Mouse (Mus musculus) G1E (cell line): ENCODE results near the gene Cds2. TPM values are rescaled to one million over a fixed set of nuclear protein-coding genes. Genes with fewer than 3 reads are reported as not detected.

ENCODE experiments used
- ATAC-seq: 2 replicates; pipeline ENCODE4 v1.8.0; 2016; ENCODE audit warnings: mild to moderate bottlenecking; ENCODE audit not compliant: insufficient number of reproducible peaks, poor library complexity, low FRiP score, severe bottlenecking; ENCODE audit errors: extremely low read depth
- DNase-seq: peaks from one replicate; pipeline ENCODE4 v3.0.0; 2012; ENCODE audit warnings: low spot score
- H3K27me3 ChIP-seq: 2 replicates; pipeline ENCODE4 v1.6.1; 2012; ENCODE audit warnings: mild to moderate bottlenecking, low read length, inconsistent platforms; ENCODE audit not compliant: insufficient read depth
- H3K36me3 ChIP-seq: replicated peaks from 2 replicates; pipeline ENCODE3; 2012; ENCODE audit warnings: mild to moderate bottlenecking, inconsistent platforms
- H3K4me1 ChIP-seq: 2 replicates; pipeline ENCODE4 v1.6.1; 2012; ENCODE audit warnings: low read depth, low read length, inconsistent platforms, mixed read lengths; ENCODE audit not compliant: insufficient read depth
- H3K4me3 ChIP-seq: 2 replicates; pipeline ENCODE4 v1.5.1; 2012; ENCODE audit warnings: low read depth, mild to moderate bottlenecking, inconsistent platforms, low read length, moderate library complexity, mixed read lengths
- H3K9me3 ChIP-seq: replicated peaks from 2 replicates; pipeline ENCODE4 v1.6.1; 2012; ENCODE audit warnings: inconsistent platforms
- CTCF ChIP-seq: IDR thresholded peaks from 2 replicates; pipeline ENCODE4 v1.5.1; 2012; ENCODE audit warnings: low read depth, low read length, inconsistent platforms, mixed read lengths
- GATA1 ChIP-seq: IDR thresholded peaks from 2 replicates; pipeline ENCODE4 v1.6.1; 2012; ENCODE audit warnings: borderline replicate concordance, low read length, inconsistent platforms, mixed read lengths
- GATA2 ChIP-seq: IDR thresholded peaks from 2 replicates; pipeline ENCODE4 v1.6.1; 2012; ENCODE audit warnings: low read depth, low read length, inconsistent platforms, borderline replicate concordance
- POLR2AphosphoS5 ChIP-seq: IDR thresholded peaks from 2 replicates; pipeline ENCODE4 v1.6.1; 2012; ENCODE audit warnings: low read depth, low read length, inconsistent platforms; ENCODE audit not compliant: insufficient replicate concordance
- TAL1 ChIP-seq: conservative IDR thresholded peaks from 2 replicates; pipeline ENCODE4 v1.6.1; 2012; ENCODE audit warnings: low read depth, low read length, inconsistent platforms, mixed read lengths
- polyA plus RNA-seq: library from polyadenylated mRNA; stranded (reverse); fragments of >175 nt; gene quantifications from 2 replicates; pipeline ENCODE4 v1.2.3, GENCODE M21; 2012
- total RNA-seq, 2 experiments: library from RNA; stranded (forward) in 1 of 2; stranded (reverse) in 1 of 2; fragments of 200-1000 nt in 1 of 2; fragments of >200 nt in 1 of 2; fragmentation: Nextera tagmentation in 1 of 2; gene quantifications; 2 replicates each; pipeline ENCODE4 v1.2.3; 2014 to 2017

Gene Cds2
- total and polyA plus RNA-seq, 3 experiments = 8.6 to 26.6 (median 17.6) TPM

DNA sequence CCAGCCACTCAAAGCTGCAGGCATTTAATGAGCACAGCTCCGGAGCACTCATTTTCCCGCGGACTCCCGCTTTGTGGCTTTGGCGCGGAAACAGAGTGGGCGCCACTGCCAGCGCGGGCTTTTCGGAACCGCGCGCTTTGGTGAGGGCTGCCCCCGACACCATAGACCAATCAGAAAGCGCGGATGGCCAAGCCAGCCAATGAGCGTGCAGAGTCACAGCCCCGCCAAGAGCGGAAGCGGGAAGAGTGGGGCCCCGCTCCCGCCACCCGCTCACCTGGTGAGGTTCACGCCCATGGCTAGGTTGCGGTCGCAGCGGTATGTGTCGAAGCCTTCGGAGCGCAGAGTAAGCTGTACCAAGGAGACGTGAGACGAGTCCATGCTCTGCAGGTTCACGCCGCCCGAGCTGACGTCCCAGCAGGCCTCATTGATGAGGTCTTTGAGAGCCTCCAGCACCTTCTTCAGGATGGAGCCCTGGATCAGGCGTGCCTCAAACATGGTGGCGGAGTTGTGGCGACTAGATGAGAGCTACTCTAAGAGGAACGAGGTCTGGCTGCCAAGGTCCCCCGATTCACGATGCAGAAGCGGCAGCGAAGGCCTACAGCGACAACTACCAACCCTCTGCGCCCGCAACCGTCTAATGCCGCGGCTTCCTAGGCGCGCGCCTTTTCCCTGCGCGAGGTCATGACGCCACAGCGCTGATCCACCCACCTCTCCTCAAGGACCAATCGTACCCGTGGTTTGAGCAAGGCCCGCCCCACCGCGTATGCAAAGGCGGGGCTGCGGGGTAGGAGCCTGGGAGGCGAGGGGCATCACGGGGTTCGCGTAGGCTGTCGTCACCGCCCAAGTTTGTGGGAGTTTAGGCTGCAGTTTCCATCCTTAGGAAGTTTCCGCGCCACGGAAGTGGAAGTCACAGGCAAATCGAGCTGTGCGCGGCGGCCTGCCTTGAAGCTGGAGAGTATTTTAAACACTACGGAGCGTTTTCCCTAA, 10.1 kb upstream of the Cds2 start, which contains the start of gene Pcna:
Gene Pcna (minus strand): TSS at position 773 of the 987 bp plus-strand sequence.
- peaks cover 41% of the 10 kb centered on the region for H3K36me3 ChIP-seq
- no peaks in the 10 kb centered on the region for H3K27me3 ChIP-seq
- H3K4me3 ChIP-seq = peak within 1 kb of the TSS; percentile 74
- peaks cover 32% of the 10 kb centered on the region for H3K4me1 ChIP-seq
- TF ChIP-seq CTCF (no peak), POLR2AphosphoS5 (peak; percentile 96), GATA1 (no peak), TAL1 (no peak), GATA2 (no peak)
- peak; percentile 94 for ATAC-seq
- peak; percentile 97 for DNase-seq
- no peaks in the 10 kb centered on the region for H3K9me3 ChIP-seq

DNA sequence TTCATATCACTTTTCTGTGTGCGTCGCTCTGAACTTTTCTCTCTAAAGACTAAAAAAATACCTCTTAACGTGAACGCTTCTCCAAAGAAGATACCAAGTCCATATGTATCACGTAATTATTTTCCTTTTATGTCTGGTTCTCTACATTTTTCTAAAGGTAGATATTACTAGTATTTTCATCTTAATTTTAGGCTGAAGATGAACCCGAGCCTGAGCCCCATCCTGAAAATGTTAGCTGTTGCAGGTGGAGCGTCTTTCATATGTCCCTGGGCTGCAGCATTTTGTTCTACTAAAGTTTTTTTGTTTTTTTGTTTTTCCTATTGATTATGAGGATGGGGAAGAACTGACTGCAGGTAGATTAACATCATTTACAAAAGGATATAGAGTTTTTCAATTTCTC, 9.3 kb upstream of the Cds2 start:
- TF ChIP-seq CTCF (no peak), GATA1 (no peak), POLR2AphosphoS5 (no peak)
- Histone ChIP-seq H3K9me3 (no peaks in the 10 kb centered on the region), H3K4me3 (peak overlapping the region; percentile 74), H3K36me3 (peaks cover 34% of the 10 kb centered on the region), H3K27me3 (no peaks in the 10 kb centered on the region), H3K4me1 (peaks cover 24% of the 10 kb centered on the region)
- ATAC-seq (no peak), DNase-seq (no peak)

DNA sequence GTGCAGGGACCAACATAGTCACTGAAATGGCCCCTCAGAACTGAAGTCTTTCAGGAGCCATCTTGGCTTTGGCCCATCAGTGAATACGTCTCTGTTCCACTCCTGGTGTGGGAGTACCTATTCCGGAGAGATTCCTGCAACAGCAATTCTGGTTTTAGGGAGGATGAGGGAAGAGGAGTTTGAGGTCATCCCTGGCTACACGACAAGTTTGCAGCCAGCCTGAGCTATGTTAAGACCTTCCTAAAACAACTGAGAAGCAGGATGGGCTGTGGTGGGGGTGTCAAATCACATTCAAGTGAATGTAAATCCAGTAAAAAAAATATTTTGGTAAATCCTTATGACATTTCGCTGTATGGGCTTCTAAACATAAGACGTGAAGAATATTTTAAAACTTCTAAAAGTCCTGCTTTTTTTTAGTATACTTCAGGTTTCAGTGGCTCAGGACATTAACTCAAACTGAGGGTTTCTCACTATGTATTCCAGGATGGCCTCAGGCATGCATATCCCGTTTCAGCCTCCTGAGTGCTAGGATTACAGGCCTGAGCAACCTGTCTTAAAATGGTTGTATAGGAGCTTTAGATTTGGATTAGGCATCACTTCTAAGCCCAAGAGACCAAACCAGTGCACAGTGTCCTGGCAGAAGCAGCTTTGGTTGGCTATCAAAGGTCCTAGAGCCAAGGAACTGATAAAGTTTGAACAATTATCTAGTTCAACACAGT, 5.4 kb upstream of the Cds2 start:
- H3K9me3 ChIP-seq = no peaks in the 10 kb centered on the region
- no peak overlapping the region for H3K4me3 ChIP-seq
- no peaks in the 10 kb centered on the region for H3K27me3 ChIP-seq
- H3K36me3 ChIP-seq = peaks cover 16% of the 10 kb centered on the region
- TF ChIP-seq GATA1 (no peak), CTCF (no peak), POLR2AphosphoS5 (no peak), TAL1 (no peak), GATA2 (no peak)
- DNase-seq (no peak), ATAC-seq (no peak)
- H3K4me1 ChIP-seq = peaks cover 24% of the 10 kb centered on the region

DNA sequence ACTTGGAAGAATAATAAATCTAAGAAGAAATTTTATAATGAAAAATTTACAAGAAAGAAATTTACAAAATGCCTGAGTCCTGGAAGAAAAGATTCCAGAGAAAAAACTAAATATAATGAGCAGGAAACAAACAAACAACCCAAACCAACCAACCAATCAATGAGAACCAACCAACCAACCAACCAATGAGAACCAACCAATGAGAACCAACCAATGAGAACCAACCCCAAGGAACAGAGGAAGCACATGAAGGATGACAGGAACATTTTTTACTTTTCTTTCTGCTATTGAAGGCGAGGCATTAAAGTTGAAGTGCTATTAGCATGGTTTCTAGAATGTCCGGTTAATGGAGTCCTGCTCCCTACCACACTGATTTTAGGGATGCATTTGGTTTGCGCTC, 2.3 kb upstream of the Cds2 start:
- H3K4me1 ChIP-seq = peaks cover 37% of the 10 kb centered on the region
- DNase-seq = no peak
- H3K36me3 ChIP-seq = peaks cover 16% of the 10 kb centered on the region
- H3K27me3 ChIP-seq = no peaks in the 10 kb centered on the region
- ATAC-seq = no peak
- H3K9me3 ChIP-seq = no peaks in the 10 kb centered on the region
- TF ChIP-seq CTCF (no peak), TAL1 (no peak), GATA1 (no peak), GATA2 (no peak), POLR2AphosphoS5 (no peak)
- no peak overlapping the region for H3K4me3 ChIP-seq

DNA sequence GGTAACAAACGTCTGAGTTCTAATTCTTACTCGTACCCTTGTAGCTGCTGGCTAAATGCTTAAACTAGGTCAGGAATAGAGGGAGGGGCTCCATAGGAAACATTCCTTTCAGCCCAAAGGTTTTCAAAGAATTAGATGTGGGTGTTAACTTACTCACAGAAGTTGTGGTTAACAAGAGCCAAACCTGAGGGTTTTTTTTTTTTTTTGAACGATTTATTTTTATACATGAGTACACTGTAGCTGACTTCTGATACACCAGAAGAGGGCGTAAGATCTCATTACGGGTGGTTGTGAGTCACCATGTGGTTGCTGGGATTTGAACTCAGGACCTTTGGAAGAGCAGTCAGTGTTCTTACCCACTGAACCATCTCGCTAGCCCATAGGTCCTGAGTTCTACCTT, 773 bp upstream of the Cds2 start:
- Histone ChIP-seq H3K4me1 (peaks cover 38% of the 10 kb centered on the region), H3K9me3 (no peaks in the 10 kb centered on the region), H3K4me3 (no peak overlapping the region; the same call in 1 of the 2 replicates), H3K27me3 (no peaks in the 10 kb centered on the region), H3K36me3 (peaks cover 10% of the 10 kb centered on the region)
- no peak for DNase-seq
- TF ChIP-seq GATA1 = no peak
- no peak for TF ChIP-seq CTCF
- no peak for TF ChIP-seq TAL1
- ATAC-seq = no peak

DNA sequence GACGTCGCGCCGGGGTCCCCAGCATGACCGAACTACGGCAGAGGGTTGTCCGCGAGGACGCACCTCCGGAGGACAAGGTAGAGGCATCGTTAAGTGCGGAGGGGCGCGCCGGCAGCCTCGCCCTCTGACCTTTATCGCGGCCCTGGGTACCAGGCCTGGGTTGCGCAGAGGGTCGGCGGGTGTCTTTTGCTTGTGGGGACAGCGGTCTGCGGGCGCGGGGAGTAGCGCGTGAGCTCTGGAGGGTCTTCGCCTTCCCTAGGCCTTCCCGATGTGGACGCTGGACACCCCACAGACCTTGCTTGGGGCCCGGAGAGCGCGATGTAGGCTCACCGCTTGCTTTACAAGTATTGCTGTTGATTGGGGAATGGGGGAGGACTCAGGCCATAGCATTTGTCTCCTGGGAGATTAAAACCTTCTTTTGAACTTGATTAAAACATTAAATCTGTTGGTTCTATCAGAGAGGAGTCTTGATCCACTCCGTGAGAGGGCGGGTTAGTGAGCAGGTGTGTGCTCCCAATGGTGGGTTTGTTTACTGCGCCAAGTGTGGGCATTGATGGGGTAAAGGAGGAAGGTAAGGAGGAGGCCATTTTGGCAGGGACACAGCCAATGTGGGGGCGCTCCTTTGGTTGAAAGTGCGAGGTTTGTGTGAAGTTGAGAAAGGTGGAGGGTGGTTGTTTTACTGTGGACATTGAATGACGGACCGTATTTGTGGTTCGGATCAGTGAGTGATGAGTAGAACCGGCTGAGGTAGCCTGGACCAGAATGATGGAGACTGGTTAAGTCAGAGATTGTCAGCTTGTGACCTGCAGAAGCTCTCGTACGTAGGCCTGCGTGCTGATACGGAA, 695 bp downstream of the Cds2 start:
- Histone ChIP-seq H3K4me1 (peaks cover 38% of the 10 kb centered on the region), H3K9me3 (no peaks in the 10 kb centered on the region), H3K36me3 (peaks cover 6% of the 10 kb centered on the region), H3K27me3 (no peaks in the 10 kb centered on the region), H3K4me3 (peak overlapping the region; percentile 98)
- no peak for TF ChIP-seq POLR2AphosphoS5
- no peak for TF ChIP-seq GATA2
- no peak for TF ChIP-seq TAL1
- TF ChIP-seq CTCF = no peak
- no peak for TF ChIP-seq GATA1
- ATAC-seq (no peak), DNase-seq (peak; percentile 22)
